Mouse (Mus musculus) WW6 (cell line): ENCODE results near the gene Dennd4b.
A peak's percentile ranks its signal among the peaks of the same experiment; 100 is the strongest.
"Not testable (repeated sequence)": the region's sequence is repeated elsewhere in the genome, so short reads cannot be mapped to it uniquely, and the experiment has no call there.

ENCODE experiments used
- DNase-seq: peaks from one replicate; pipeline ENCODE4 v3.0.0-alpha.2; 2013; ENCODE audit warnings: low read depth, low spot score

The Dennd4b gene

DNA sequence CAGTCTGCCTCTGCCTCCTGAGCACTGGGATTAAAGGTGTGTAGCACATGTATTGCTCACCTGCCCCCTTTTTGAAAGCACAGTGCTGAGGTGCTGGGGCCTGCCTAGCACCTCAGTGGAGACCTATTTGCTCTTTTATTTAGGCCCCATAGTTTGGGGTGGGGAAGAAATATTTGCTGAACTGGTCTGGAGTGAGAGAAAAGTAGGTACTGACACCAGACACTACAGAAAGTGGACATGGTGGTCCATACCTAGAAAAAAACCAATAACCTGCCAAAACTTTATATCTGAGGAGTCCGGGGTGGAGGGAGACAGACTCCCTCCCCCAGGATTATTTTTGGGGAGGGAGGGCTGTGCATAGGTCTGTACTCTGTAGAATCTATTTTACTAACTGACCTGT lies 11.8 kb upstream of the Dennd4b start:
- DNase-seq: not testable (repeated sequence)

DNA sequence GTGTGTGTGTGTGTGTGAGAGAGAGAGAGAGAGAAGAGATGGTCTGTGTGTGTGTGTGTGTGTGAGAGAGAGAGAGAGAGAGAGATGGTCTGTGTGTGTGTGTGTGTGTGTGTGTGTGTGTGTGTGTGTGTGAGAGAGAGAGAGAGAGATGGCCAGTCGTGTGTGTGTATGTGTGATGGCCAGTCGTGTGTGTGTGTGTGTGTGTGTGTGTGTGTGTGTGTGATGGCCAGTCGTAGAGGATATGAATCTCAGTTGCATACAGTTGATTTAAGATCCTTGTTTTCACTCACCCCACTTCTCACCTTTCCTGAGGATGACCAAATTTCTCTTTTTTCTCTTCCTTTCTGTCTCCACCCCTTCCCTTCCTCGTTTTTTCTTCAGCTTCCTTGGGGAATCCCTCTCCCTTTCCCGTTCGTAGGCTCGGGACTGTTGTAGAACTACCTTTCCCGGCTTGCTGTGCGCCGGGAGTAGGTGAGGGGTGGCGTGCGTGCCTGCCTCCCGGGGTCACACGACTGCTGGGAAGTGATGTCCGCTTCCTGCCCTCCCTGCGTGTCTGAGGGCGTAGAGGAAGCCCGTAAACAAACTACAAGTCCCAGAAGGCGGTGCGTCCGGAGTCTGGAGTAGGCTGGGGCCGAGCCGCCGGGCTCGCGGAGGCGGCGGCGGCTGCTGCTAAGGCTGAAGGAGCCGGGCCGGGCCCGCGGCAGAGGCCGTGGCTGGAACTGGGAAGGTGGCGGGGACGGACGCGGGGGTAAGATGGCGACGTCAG lies 11.1 kb upstream of the Dennd4b start, which contains the start of gene Crtc2:
Gene Crtc2, plus strand, starts transcription at position 511 of the 766 bp plus-strand sequence.
- peak; percentile 93 for DNase-seq

DNA sequence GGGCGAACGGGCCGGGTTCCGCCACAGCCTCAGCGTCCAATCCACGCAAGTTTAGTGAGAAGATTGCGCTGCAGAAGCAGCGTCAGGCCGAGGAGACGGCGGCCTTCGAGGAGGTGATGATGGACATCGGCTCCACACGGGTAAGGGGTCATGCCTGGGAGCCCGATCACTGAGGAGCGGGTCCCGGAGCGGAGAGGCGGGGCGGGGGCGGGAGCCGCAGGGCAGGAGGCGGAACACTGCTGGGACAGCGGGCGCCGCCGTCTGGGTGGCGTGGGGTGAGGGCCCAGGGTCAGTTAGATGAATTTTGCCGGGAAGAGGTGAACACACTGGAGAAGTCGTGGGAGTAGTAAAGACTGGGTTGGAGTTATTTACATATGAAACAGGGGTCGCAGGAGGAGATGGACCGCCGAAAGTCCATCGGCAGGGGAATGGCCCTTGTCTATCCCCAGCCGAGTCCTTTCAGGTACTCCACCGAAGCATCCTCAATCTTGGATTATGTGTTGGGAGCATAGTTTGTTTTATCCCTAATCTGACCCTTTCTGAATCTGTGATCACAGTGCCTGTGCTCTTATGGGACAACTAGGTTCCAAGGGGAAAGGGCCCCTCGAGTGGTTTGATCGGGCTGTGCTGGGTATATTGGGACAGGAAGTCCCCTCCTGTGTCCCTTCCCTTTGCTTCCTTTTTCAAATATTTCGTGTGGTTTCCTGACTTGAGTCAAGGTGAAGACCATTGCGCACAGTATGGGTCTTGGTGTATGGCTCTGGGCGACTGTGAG lies 10.4 kb upstream of the Dennd4b start:
- no peak for DNase-seq

GRCm38 (mm10) chr3:90255194-90255565 lies 9.8 kb upstream of the Dennd4b start:
- DNase-seq: no peak

DNA sequence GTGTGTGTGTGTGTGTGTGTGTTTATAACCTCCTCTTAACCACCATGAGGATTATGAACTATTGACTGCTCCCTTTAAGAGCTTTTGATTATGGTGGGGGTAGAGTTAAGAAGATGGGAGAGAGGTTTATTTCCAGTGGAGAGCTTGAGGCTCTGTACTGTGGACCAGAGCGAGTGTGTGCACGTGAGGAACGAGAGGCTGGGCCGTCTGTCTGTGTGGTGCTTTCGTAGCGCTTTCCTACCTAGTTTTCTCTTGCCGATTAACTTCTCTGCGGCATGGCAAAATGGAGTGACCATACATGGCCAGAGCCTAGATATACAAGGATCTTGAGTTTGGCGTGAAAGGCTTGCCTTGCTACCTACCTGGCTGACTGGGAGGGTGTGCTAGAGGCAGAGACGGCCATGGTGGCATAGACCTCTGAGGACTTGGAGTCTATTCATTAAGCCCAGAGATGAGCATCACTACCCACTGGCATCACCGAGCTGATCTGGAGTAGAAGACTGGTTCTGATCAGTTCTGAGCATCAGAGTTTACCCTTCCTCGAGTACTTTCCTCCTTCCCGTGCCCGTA lies 9.1 kb upstream of the Dennd4b start:
- no peak for DNase-seq

DNA sequence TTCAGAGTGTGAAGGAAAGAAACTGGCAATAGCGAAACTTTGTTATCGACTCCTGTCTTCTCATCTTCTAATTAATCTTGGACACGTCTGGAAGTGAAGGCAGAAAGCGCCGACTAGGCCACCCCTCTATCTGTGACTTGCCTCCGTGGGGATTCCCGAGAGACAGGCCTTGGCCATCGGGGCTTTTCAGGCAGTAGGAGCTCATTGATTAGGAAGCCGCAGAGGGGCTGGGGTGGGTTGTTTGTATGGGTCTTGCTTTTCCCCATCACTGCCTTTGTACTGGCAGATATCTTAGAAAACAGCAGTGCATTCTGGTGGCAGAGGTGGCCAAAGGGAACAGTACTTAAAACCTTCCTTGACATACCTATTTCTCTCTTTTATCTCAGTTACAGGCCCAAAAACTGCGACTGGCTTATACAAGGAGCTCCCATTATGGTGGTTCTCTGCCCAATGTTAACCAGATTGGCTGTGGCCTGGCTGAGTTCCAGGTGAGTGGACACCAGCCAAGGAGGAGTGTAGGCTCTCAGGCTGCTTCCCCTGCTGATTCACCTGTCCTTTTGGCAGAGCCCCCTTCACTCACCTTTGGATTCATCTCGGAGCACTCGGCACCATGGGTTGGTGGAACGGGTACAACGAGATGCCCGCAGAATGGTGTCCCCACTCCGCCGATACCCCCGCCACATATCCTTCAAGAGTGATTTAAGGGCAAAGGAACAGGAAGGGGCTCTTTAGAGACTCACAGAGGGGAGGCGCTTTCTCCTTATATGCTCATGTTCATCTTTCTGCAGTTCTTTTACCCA lies 8.1 kb upstream of the Dennd4b start:
- no peak for DNase-seq

GRCm38 (mm10) chr3:90258521-90258920 lies 6.5 kb upstream of the Dennd4b start:
- no peak for DNase-seq

DNA sequence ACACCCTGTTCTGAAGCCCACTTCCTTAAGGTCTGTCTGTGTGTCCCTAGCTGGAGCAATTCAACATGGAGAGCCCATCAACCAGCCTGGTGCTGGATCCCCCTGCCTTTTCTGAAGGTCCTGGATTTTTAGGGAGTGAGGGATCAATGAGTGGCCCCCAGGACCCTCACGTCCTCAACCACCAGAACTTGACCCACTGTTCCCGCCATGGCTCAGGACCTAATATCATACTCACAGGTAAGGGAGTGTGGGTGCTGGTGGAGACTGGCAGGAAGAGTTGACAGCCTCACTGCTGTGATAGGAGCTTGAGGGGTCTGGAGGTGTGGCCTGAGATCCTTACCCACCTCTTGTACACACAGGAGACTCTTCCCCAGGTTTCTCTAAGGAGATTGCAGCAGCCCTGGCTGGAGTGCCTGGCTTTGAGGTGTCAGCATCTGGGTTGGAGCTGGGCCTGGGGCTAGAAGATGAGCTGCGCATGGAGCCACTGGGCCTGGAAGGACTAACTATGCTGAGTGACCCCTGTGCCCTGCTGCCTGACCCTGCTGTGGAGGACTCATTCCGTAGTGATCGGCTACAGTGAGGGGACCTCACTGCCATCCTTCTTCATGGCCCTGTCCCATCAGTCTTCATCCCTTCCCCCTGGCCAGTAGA lies 1.7 kb upstream of the Dennd4b start:
- DNase-seq: no peak

DNA sequence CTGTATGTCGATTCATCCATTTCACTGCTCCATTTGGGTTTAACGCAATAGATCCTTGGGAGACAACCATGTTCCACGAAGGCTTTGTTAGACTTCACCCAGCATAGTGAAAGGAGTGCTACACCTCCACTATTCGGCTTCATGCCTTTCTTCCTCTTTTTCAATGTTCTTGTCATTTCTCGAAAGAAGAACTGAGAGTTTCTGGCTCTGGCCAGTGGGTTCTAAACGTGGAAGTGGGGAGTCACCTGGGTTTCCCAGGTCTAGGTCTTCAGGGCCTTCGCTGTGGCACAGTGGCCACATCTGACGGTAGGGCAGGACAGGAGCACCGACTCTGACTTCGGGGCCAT lies 325 bp upstream of the Dennd4b start:
- DNase-seq: no peak

DNA sequence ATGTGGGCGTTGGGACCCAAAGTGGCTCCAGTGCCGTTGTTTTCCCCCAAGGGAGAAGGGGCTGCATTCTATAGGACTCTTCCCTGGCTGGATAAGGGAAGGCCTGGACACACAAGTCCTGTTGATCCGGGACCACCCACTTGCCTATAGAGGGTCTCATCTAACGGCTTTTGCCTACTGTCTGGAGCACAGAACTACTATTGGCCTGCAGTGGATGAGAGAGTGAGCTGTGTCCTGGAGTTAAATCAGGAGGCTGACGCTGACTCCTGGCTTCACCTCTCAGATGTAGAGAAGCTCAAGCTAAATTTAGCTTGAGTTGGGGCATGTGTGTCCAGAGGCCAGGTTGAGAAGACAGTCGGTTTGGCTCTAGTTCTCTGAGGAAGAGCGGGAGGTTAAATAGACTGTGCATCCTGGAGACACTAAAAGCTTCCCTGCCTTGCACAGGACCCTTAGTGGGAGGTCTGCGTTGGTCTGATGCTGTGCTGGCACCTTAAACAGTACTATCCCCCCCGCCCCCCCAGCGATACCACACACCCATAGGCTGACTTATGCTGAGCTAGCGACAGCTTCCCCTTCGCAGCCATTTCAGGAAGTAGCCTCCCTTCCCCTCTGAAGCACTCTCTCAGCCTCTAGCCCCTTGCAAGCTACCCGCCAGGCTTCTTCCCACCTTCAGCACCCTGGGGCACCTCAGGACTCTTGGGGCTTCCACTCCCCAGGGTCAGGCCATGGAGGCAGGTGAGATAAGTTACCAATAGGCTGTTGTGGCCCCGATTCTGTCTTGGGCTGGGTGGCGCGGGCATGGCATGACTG lies 1.2 kb downstream of the Dennd4b start:
- DNase-seq: no peak

DNA sequence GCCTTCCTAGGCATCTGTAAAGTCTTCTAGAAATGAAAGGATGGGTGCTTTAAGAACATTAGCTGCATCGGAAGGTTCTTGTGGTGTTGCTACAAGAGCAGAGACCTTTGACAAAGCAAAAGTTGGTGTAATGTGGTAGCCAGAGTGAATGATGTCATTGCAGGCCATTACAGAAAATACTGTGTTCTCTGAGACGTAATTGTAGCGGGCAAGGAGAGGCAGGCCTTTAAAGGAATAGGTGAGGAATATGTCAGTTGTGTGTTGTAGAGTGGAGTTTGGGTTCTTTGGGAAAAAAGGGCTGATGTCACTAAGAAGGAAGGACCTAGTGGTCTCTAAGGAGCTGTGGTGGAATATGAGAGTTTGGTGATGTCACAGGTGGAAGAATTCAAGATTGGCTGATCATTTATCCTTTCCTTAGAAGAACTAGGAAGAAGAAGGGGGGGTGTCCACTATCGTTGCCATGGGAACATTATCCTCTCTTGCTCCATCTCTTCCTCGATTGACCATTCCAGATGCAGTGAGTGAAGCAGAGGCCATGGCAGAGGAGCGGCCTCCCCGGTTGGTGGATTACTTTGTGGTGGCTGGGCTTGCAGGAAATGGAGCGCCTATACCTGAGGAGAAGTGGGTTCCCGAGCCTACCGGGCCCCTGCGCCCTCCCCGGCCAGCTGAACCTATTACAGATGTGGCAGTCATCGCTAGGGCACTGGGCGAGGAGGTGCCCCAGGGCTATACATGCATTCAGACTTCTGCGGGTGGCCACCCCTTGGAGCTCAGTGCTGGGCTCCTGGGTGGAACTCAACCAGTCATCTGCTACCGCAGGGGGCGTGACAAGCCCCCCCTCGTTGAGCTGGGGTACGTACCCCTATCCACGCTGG lies 2.2 kb downstream of the Dennd4b start:
- no peak for DNase-seq

DNA sequence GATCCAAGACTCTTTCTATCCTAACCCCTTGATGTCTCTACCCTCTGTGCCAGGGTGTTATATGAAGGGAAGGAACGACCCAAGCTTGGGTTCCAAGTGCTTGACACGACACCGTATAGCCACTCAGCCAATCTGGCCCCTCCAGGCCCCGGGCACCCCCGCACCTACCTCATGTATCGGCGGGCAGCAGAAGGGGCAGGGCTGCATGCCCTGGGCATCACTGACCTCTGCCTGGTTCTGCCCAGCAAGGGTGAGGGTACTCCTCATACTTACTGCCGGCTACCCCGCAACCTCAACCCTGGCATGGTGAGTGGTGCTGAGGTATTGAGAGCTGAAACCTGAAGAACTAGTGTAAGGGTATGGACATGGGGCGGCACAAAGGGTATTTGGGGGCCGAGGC lies 3.2 kb downstream of the Dennd4b start:
- DNase-seq: no peak

DNA sequence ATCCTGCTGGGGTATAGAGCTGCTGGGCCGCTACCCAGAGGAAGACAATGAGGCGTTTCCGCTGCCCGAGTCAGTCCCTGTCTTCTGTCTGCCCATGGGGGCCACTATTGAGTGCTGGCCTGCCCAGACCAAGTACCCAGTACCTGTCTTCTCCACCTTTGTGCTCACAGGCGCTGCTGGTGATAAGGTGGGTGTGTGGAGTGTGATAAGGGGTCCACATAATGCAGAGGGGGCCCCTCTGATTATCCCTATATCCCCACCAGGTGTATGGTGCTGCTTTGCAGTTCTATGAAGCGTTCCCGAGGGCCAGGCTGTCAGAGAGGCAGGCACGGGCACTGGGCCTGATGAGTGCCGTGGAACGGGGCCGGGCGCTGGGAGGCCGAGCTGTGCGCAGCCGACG lies 4.0 kb downstream of the Dennd4b start:
- no peak for DNase-seq

GRCm38 (mm10) chr3:90270784-90271183 lies 5.8 kb downstream of the Dennd4b start:
- no peak for DNase-seq

DNA sequence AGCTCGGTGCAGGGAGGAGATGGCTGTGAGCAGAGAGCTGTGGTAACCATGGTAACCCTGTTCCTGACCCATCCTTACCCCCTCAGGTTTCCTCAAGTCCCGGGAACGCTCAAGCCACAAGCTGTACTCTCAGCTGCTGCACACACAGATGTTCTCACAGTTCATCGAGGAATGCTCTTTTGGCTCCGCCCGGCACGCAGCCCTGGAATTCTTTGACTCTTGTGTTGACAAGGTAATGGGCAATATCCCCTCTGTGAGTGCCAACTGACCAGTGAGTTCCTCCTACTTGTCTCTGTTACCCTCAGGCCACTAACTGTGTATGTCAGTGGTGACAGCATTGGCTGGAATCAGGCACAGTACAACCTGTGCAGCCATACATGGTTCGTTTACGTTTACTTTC lies 7.2 kb downstream of the Dennd4b start:
- no peak for DNase-seq

DNA sequence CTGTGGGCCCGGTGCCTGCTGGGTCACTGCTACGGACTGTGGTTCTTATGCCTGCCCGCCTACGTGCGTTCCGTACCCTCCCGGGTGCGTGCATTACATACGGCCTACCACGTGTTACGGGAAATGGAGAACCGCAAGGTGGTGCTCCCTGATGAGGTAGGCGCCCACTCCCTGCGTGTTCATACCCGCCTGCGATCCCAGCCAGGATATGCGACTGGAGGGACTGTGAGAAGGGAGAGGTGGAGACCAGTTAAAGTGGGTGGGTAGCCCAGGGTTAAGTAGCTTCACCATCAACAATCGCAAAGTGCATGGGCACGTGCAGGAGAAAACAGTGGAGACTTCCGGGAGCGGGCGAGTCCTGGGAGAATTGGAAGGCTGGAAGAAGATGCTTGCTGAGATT lies 8.9 kb downstream of the Dennd4b start:
- no peak for DNase-seq

DNA sequence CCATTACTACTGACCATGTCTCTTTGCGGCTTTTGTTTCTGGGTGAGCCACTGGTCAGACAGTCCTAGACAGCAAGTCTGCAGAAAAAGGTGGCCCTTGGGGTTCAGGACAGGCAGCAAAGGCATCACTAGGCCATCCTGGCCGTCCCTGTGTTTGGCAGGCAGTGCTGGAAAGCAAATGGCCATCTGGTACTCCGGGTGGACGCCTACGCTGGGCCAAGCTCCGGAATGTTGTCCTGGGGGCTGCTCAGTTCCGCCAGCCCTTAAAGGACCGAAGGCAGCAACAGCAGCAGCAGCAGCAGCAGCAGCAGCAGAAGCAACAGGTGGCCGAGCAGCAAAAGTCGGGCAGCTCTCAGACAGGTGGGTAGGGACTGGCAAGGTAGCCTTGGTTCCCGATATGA lies 10.3 kb downstream of the Dennd4b start:
- no peak for DNase-seq

DNA sequence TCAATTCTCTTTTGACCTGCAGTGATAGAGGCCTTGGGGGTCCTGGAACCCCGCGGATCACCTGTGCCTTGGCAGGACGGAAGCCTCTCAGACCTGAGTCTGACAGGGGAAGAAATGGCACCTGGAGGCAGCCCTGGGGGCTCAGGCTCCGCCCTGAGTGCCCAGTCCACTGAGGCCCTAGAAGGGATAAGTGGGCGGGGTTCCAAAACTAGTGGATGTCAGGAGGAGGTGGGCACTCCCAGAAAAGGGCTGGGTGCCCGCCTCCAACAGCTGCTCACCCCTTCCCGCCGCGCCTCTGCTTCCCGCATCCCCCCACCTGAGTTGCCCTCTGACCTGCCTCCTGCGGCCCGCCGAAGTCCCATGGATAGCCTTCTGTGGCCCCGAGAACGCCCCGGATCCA lies 11.9 kb downstream of the Dennd4b start:
- DNase-seq: no peak

DNA sequence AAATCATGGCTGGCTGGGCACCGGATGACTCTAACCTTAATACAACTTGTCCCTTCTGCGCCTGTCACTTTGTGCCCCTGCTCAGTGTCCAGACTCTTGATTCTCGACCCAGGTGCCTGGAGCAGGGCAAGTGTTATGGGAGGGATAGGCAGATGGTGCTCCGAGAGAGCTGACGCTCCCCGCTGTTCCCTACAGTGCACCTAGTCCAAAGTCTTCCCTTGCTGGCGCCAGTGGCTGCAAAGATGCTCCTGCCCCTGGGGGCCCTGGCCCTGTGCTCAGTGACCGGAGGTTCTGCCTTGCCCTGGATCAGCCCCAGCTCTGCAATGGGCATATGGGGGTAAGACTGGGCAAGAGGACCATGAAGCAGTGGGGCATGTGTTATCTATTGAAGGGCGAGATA lies 12.8 kb downstream of the Dennd4b start:
- DNase-seq: no peak

GRCm38 (mm10) chr3:90278211-90278610 lies 13.2 kb downstream of the Dennd4b start:
- no peak for DNase-seq
